Mouse (Mus musculus): ENCODE measurements at regions not wholly inside any gene's neighbourhood (a gene's known extent, or its start where the extent isn't known, plus 50 kb on each side); places are given as distances from the start of the nearest gene placed in this dataset.

DNA sequence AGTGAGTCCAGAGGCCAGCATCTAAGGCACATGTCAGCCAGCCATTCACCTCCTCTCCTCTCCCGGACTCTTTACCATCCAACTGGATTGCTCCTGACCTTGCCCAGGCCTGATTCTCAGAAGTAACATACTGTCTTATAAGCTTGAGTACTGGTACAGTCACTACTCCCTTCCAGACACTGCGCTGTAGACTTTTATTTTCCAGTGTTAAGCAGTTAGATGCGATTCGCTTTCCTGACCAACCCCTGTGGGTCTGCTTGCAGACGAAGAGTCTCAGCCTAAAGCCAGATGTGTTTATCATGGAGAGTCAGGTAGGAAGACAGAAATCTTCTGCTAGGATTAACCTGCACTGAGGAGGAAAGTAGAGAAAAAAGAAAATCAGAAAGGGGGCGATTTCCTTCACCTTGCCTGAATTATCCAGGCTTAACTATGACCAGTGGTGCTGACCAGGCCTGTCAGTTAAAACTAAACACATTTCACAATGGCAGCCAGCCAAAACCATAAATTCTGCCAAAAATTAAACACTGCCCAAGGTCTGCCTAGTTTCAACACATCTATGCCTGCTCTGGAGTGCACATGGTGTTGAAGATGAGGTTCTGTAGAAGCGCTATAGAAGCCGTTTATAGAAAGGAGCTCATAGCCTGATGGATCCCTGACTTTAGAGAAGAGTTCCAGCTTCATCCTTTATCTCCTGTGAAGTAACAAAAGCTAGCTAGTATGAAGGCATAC, 199.5 kb upstream of the Mctp2 start:
- Histone ChIP-seq H3K9me3 (replicated peaks; ENCODE audit: control insufficient read depth, low read length) (no peaks in the 10 kb centered on the region), H3K27me3 (ENCODE audit: control insufficient read depth, insufficient read depth, low read length) (no peaks in the 10 kb centered on the region), H3K4me3 (ENCODE audit: low read depth, low read length) (no peak overlapping the region), H3K9ac (ENCODE audit: low read depth, low read length) (no peak overlapping the region), H3K27ac (ENCODE audit: low read depth, low read length) (no peak overlapping the region), H3K4me2 (no peak overlapping the region), H3K4me1 (ENCODE audit: control insufficient read depth, insufficient read depth, low read length) (no peaks in the 10 kb centered on the region), H3K36me3 (ENCODE audit: control insufficient read depth, insufficient read depth, low read length) (no peaks in the 10 kb centered on the region)
- no peak for ATAC-seq (replicated peaks; ENCODE audit: insufficient number of reproducible peaks, low FRiP score, low TSS enrichment)
- 75% methylated on average over 8 of the region's 8 CpGs for WGBS (ENCODE audit: insufficient replicate concordance)

DNA sequence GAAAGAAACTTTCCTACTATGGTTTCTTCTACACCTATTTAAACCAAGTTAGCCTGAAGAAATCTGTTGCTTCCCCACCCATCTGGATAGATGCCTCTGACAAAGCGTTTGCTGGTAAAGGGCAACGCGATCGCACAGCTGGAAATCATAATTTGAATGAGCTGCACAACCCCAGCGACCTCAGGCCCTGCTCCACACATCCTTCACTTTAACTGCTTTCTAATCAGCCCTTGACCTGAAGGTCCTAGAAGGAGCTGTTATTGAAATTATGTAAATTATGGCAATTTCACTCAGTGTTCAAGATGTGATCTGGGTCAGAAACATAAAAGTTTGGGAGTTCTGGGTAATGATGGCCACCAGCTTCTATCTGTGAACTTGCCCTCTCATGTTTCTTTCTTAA, 201.5 kb upstream of the Mctp2 start:
- Histone ChIP-seq H3K4me1 (ENCODE audit: control insufficient read depth, insufficient read depth, low read length) (no peaks in the 10 kb centered on the region), H3K27ac (ENCODE audit: low read depth, low read length) (no peak overlapping the region), H3K4me3 (ENCODE audit: low read depth, low read length) (no peak overlapping the region), H3K27me3 (ENCODE audit: control insufficient read depth, insufficient read depth, low read length) (no peaks in the 10 kb centered on the region), H3K9ac (ENCODE audit: low read depth, low read length) (no peak overlapping the region), H3K9me3 (replicated peaks; ENCODE audit: control insufficient read depth, low read length) (no peaks in the 10 kb centered on the region), H3K4me2 (no peak overlapping the region), H3K36me3 (ENCODE audit: control insufficient read depth, insufficient read depth, low read length) (no peaks in the 10 kb centered on the region)
- 72% methylated on average over 5 of the region's 5 CpGs for WGBS (ENCODE audit: insufficient replicate concordance)
- ATAC-seq (replicated peaks; ENCODE audit: insufficient number of reproducible peaks, low FRiP score, low TSS enrichment) = no peak

DNA sequence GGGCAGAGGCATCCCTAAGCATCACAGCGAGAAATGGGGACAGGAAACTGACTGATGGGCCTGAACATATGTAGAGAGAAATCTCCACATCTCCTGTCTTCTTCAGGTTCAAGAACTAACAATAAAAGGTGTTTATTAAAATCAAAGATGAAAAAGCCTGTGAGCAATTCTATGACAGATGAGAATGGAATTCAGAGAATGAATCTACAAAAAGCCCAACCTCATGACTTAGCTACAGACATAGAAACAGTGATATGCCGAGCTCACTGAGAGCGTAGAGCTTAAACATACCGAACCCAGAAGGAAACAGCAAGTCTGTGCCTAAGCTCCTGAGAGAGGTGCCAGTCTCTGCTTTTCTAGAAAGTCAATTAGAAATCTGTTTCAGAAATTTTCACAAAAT, 203.7 kb upstream of the Mctp2 start:
- Histone ChIP-seq H3K27me3 (ENCODE audit: control insufficient read depth, insufficient read depth, low read length) (no peaks in the 10 kb centered on the region), H3K36me3 (ENCODE audit: control insufficient read depth, insufficient read depth, low read length) (no peaks in the 10 kb centered on the region), H3K27ac (ENCODE audit: low read depth, low read length) (no peak overlapping the region), H3K4me1 (ENCODE audit: control insufficient read depth, insufficient read depth, low read length) (no peaks in the 10 kb centered on the region), H3K9me3 (replicated peaks; ENCODE audit: control insufficient read depth, low read length) (no peaks in the 10 kb centered on the region), H3K4me2 (no peak overlapping the region), H3K4me3 (ENCODE audit: low read depth, low read length) (no peak overlapping the region), H3K9ac (ENCODE audit: low read depth, low read length) (no peak overlapping the region)
- WGBS (ENCODE audit: insufficient replicate concordance) = 70% methylated on average over 4 of the region's 4 CpGs
- no peak for ATAC-seq (replicated peaks; ENCODE audit: insufficient number of reproducible peaks, low FRiP score, low TSS enrichment)

DNA sequence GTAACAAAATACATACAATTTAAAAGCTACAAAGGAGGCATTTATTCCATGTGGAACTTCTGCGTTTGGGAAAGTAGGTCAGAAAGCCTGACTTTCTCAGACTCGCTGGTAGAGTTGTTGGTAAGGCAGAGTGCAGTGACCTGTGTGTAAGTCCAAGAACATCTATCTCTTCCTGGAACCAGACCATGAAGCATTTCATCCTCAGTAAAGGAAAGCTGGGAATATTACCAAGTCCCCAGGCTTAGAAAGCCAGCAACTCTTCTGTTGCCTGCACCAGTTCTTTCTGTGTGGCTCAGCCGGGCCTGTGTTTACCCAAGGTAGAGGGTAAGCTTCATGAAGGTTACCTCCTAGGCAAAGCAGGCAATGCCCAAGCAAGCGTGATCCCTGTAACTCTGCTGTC, 207.0 kb upstream of the Mctp2 start:
- no peaks in the 10 kb centered on the region for H3K36me3 ChIP-seq (ENCODE audit: control insufficient read depth, insufficient read depth, low read length)
- H3K4me3 ChIP-seq (ENCODE audit: low read depth, low read length) = no peak overlapping the region
- H3K9ac ChIP-seq (ENCODE audit: low read depth, low read length) = no peak overlapping the region
- H3K4me2 ChIP-seq = no peak overlapping the region
- H3K27me3 ChIP-seq (ENCODE audit: control insufficient read depth, insufficient read depth, low read length) = no peaks in the 10 kb centered on the region
- no peaks in the 10 kb centered on the region for H3K9me3 ChIP-seq (replicated peaks; ENCODE audit: control insufficient read depth, low read length)
- ATAC-seq (replicated peaks; ENCODE audit: insufficient number of reproducible peaks, low FRiP score, low TSS enrichment) = no peak
- no peaks in the 10 kb centered on the region for H3K4me1 ChIP-seq (ENCODE audit: control insufficient read depth, insufficient read depth, low read length)
- H3K27ac ChIP-seq (ENCODE audit: low read depth, low read length) = no peak overlapping the region
- WGBS (ENCODE audit: insufficient replicate concordance) = 84% methylated on average over 4 of the region's 4 CpGs

DNA sequence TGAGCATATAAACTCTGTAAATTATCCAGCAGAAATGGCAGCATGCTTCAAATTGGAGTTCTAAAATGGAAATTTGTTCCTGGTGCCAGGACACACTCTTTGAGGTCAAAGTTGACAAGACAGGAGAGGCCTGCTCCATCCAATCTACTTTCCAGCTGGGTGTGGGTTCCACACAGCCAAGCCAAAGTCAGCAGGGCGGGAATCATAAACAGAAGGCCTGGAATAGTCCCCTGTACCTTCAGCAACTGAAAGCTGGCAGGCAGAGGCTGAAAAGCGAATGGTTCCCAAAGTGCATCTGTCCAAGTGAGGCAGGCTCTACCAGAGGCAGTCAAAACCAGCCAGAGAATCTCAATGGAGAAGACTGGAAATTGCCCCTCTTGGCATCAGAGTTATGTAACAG, 208.4 kb upstream of the Mctp2 start:
- no peak overlapping the region for H3K9ac ChIP-seq (ENCODE audit: low read depth, low read length)
- H3K27ac ChIP-seq (ENCODE audit: low read depth, low read length) = no peak overlapping the region
- ATAC-seq (replicated peaks; ENCODE audit: insufficient number of reproducible peaks, low FRiP score, low TSS enrichment) = no peak
- H3K9me3 ChIP-seq (replicated peaks; ENCODE audit: control insufficient read depth, low read length) = no peaks in the 10 kb centered on the region
- H3K4me1 ChIP-seq (ENCODE audit: control insufficient read depth, insufficient read depth, low read length) = no peaks in the 10 kb centered on the region
- H3K4me2 ChIP-seq = no peak overlapping the region
- 67% methylated on average over 2 of the region's 2 CpGs for WGBS (ENCODE audit: insufficient replicate concordance)
- H3K4me3 ChIP-seq (ENCODE audit: low read depth, low read length) = no peak overlapping the region
- no peaks in the 10 kb centered on the region for H3K27me3 ChIP-seq (ENCODE audit: control insufficient read depth, insufficient read depth, low read length)
- no peaks in the 10 kb centered on the region for H3K36me3 ChIP-seq (ENCODE audit: control insufficient read depth, insufficient read depth, low read length)

GRCm38 (mm10) chr7:72518421-72518972, 212.1 kb upstream of the Mctp2 start:
- H3K9me3 ChIP-seq (replicated peaks; ENCODE audit: control insufficient read depth, low read length) = no peaks in the 10 kb centered on the region
- H3K4me3 ChIP-seq (ENCODE audit: low read depth, low read length) = no peak overlapping the region
- H3K4me2 ChIP-seq = no peak overlapping the region
- H3K27ac ChIP-seq (ENCODE audit: low read depth, low read length) = no peak overlapping the region
- H3K27me3 ChIP-seq (ENCODE audit: control insufficient read depth, insufficient read depth, low read length) = no peaks in the 10 kb centered on the region
- ATAC-seq (replicated peaks; ENCODE audit: insufficient number of reproducible peaks, low FRiP score, low TSS enrichment) = no peak
- WGBS (ENCODE audit: insufficient replicate concordance) = 70% methylated on average over 5 of the region's 5 CpGs
- H3K36me3 ChIP-seq (ENCODE audit: control insufficient read depth, insufficient read depth, low read length) = no peaks in the 10 kb centered on the region
- H3K9ac ChIP-seq (ENCODE audit: low read depth, low read length) = no peak overlapping the region
- no peaks in the 10 kb centered on the region for H3K4me1 ChIP-seq (ENCODE audit: control insufficient read depth, insufficient read depth, low read length)

- 59% methylated on average over 6 of the region's 6 CpGs for WGBS (ENCODE audit: insufficient replicate concordance)
Measured at GRCm38 (mm10) chr7:72519359-72520115, 213.1 kb upstream of the Mctp2 start.

DNA sequence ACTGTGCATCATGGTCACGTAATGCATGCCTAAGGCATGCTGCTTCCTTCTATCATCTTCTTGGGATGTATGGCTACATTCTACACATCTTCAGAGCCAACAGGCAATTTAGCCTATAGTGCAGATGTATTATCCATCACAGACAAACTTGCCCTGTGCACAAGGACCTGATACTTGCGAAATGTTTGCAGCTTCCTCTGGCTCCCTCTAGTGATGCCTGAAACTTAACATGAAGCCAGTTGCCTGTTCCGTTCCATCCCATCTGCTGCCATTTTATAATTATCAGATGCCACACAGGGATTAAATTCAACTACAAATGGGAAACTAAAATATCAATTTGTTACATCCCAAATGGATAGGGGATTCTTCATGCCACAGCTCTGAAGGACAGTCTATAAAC, 222.5 kb upstream of the Mctp2 start:
- Histone ChIP-seq H3K4me2 (no peak overlapping the region), H3K4me1 (ENCODE audit: control insufficient read depth, insufficient read depth, low read length) (no peaks in the 10 kb centered on the region), H3K36me3 (ENCODE audit: control insufficient read depth, insufficient read depth, low read length) (no peaks in the 10 kb centered on the region), H3K27me3 (ENCODE audit: control insufficient read depth, insufficient read depth, low read length) (no peaks in the 10 kb centered on the region), H3K9ac (ENCODE audit: low read depth, low read length) (no peak overlapping the region), H3K9me3 (replicated peaks; ENCODE audit: control insufficient read depth, low read length) (no peaks in the 10 kb centered on the region), H3K27ac (ENCODE audit: low read depth, low read length) (no peak overlapping the region), H3K4me3 (ENCODE audit: low read depth, low read length) (no peak overlapping the region)
- WGBS (ENCODE audit: insufficient replicate concordance) = 83% methylated on average over 3 of the region's 3 CpGs
- no peak for ATAC-seq (replicated peaks; ENCODE audit: insufficient number of reproducible peaks, low FRiP score, low TSS enrichment)

More at GRCm38 (mm10) chr7:72519359-72520115, 213.1 kb upstream of the Mctp2 start:
- no peaks in the 10 kb centered on the region for H3K9me3 ChIP-seq (replicated peaks; ENCODE audit: control insufficient read depth, low read length)
- H3K4me1 ChIP-seq (ENCODE audit: control insufficient read depth, insufficient read depth, low read length) = no peaks in the 10 kb centered on the region
- no peak overlapping the region for H3K9ac ChIP-seq (ENCODE audit: low read depth, low read length)
- no peak for ATAC-seq (replicated peaks; ENCODE audit: insufficient number of reproducible peaks, low FRiP score, low TSS enrichment)
- no peak overlapping the region for H3K27ac ChIP-seq (ENCODE audit: low read depth, low read length)
- H3K36me3 ChIP-seq (ENCODE audit: control insufficient read depth, insufficient read depth, low read length) = no peaks in the 10 kb centered on the region
- H3K4me3 ChIP-seq (ENCODE audit: low read depth, low read length) = no peak overlapping the region
- H3K4me2 ChIP-seq = no peak overlapping the region
- H3K27me3 ChIP-seq (ENCODE audit: control insufficient read depth, insufficient read depth, low read length) = no peaks in the 10 kb centered on the region
